Mouse (Mus musculus) embryonic stem cell, embryonic (primary cell): ENCODE results near the gene Apoc4.

ENCODE experiments used
- CTCF ChIA-PET, 4 experiments: fragments of 300-600 bp in 2 of 4; fragments of 350-600 bp in 2 of 4; sonication (Branson Sonifier 250); formaldehyde crosslinking; loops; one replicate each; lab custom pipeline; 2022; ENCODE audit warnings: inconsistent platforms in 2 of 4; lab: Charles Lee
- POLR2A ChIA-PET, 4 experiments: fragments of 300-600 bp in 2 of 4; fragments of 350-600 bp in 2 of 4; sonication (Branson Sonifier 250); formaldehyde crosslinking; loops; one replicate each; lab custom pipeline; 2022; ENCODE audit warnings: antibody characterized with exemption in 4 of 4, inconsistent platforms in 1 of 4; lab: Charles Lee

Apoc4 gene

DNA sequence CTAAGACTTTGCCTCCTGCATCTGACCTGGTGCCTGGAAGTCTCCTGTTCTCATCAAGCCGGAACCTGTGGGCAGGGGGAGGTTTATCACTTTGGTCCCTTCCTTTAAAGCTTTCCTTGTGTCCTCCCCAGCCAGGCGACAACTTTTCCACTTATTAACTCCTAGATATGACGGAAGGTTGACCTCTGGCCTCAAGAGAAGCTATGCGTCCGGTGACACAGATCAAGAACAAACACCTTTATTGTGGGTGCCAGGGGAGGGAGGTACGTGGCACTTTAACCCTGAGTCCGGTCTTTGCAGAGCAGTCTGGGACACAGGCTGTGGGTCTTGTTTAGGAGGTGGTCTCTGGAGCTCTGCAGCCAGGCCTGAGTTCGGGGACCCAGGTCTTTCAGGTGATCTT lies 3.4 kb downstream of the Apoc4 start, which contains the start of gene Apoc2:
Apoc2 (minus strand) TSS at position 70 of the 400 bp plus-strand sequence.
- ChIA-PET CTCF (interaction anchor here in 3 of 4 experiments (0.9 to 2.3 kb wide), 3 partner anchors 9 kb away, joined by 5 to 16 read pairs (median 13); no protein-coding TSS in a partner anchor), POLR2A (interaction anchor here in 3 of 4 experiments (0.6 to 3.0 kb wide), 10 partner anchors 9 to 63 kb away, joined by 3 to 29 read pairs (median 4); partner anchors contain the start of genes Apoe (in 1 of the 3) and Tomm40 (in 1 of the 3))

DNA sequence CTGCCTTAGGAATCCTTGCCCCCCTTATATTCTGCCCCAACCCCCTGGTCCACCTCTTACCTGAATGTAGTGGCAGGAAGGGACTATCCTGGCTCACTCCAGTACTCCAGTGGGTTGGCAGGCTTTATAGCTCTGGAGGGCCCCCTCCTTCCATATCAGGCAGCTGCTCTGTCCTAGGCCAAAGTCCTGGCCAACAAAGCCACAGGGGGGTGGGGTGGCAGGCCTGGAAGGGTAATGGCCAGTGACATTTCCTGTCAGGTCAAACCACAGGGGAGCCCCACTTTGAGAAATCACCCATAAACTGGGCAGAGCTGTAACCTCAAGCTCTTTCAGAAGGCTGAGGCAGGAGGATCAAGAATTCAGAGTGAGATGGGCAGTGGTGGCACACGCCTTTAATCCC lies 4.6 kb downstream of the Apoc4 start:
- ChIA-PET POLR2A (interaction anchor here in 3 of 4 experiments (0.9 to 5.0 kb wide), 12 partner anchors 7 to 65 kb away, joined by 3 to 39 read pairs (median 4); partner anchors contain the start of genes Apoe (in 2 of the 3) and Clptm1 (in 2 of the 3)), CTCF (interaction anchor here (0.6 to 2.3 kb wide), 5 partner anchors 7 to 465 kb away, joined by 3 to 16 read pairs (median 6); no protein-coding TSS in a partner anchor)

DNA sequence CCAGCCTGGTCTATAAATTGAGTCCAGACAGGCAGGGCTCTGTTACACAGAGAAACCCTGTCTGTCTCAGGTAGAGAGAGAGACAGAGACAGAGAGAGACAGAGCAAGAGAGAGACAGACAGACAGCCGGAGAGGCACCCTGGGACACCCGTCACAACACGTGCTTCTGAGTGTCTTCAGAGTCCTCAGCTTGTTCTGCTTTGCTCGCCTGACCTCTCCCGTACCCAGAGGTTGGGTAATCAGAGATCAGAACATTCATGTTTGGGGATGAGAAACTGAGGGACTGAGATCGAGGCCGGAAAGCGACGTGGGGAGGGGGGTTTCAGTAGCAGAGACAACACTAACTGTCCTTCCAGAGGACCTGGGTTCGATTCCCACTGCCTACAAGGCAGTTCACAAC lies 5.5 kb downstream of the Apoc4 start:
- ChIA-PET CTCF (no interaction called here), POLR2A (interaction anchor here in 2 of 4 experiments (1.4 to 5.0 kb wide), 4 partner anchors 11 to 23 kb away, joined by 4 to 39 read pairs (median 16); partner anchors contain the start of genes Apoe (in 2 of the 2) and Clptm1 (in 1 of the 2))

DNA sequence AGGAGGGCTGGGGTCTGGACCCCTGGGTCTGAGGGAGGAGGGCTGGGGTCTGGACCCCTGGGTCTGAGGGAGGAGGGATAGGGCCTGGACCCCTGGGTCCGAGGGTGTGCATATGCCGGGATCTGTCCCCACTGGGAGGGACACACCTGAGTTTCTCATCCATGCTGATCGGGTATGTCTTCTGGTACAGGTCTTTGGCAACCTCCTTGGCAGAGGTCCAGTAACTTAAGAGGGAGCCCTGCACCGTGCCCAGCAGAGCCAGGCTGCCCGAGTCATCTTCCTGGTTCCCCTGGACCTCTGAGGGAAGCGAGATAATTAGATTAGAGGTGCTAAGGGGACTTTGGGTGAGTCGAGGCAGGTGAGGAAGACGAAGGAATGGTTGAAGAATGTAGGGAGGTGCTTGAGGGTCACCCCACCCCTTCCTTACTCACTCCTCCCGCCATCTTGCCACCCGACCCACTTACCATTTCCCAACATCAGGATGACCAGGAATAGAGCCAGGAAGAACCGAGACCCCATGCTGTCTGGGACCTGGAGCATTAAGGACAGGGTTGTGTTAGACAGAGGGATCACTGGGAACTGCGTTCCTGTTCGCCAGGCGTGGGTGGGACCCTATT lies 8.1 kb downstream of the Apoc4 start:
- ChIA-PET CTCF (interaction anchor here in 1 of 4 experiments (0.6 to 0.7 kb wide), 2 partner anchors 196 to 580 kb away, joined by 3 to 6 read pairs; no protein-coding TSS in a partner anchor), POLR2A (interaction anchor here in 3 of 4 experiments (0.7 to 5.0 kb wide), 7 partner anchors 12 to 247 kb away, joined by 4 to 39 read pairs (median 11); partner anchors contain the start of genes Apoe (in 2 of the 3) and Apoc1 (in 1 of the 3))

DNA sequence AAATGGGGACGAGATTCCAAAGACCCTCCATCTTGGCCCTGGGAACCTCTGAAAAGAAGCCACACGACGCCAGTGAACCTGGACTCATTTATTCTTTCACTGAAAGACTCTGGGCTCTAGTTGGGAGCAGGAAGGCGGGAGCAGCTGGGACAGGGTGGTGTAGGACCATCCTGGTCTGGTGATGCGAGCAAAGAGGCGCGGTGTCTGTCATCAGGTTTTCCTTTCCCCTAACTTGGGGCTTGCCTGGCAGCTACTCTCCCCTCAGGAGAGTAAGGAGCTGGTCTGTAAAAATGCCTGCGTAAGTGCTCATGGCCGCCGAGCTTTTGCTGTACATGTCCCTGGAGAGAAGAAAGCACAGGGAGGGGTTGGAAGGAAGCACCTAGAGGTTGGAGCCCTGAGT lies 9.8 kb downstream of the Apoc4 start:
- CTCF ChIA-PET: interaction anchor here in 1 of 4 experiments (0.9 kb wide), 1 partner anchor 44 kb away, joined by 3 read pairs; the partner anchor contains the start of gene Tomm40

GRCm38 (mm10) chr7:19668947-19669721 lies 12.1 kb downstream of the Apoc4 start:
- POLR2A ChIA-PET: interaction anchor here (0.5 to 10.9 kb wide), 52 partner anchors 8 to 207 kb away, joined by 3 to 314 read pairs (median 4); partner anchors contain the start of genes Apoe (in 3 of the 4), Apoc1 (in 2 of the 4), Apoc4 (in 2 of the 4) and Gm44805 (in 2 of the 4)
- CTCF ChIA-PET: interaction anchor here (0.5 to 5.5 kb wide), 155 partner anchors 8 to 310 kb away, joined by 3 to 156 read pairs (median 4); partner anchors contain the start of genes Apoe (in 4 of the 4), Apoc1 (in 3 of the 4), Apoc2 (in 3 of the 4) and Tomm40 (in 3 of the 4)

More for the DNA sequence above, 9.8 kb downstream of the Apoc4 start:
- POLR2A ChIA-PET: interaction anchor here in 2 of 4 experiments (0.6 to 10.9 kb wide), 13 partner anchors 9 to 257 kb away, joined by 3 to 314 read pairs (median 5); partner anchors contain the start of genes Apoe (in 2 of the 2), Tomm40 (in 2 of the 2) and Apoc1 (in 1 of the 2)

DNA sequence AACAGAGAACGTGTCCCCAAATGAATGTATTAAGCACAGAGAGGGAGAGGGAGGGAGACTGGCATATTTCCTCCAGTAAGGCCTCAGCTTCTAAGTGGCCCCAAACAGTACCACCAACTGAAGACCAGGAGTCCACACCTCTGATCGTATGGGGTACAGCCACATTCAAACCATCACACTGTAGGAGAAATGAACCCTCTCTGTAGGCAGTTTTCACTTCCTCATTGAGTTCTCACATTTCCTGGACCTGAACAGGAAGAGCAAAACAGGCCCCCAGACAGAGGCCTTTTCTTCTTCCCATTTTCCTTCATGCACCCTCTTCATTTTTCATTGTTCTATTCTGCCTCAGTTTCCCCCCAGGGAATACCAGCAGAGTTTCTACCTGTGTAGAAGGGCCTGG lies 13.8 kb downstream of the Apoc4 start:
- ChIA-PET POLR2A (interaction anchor here in 2 of 4 experiments (0.7 to 10.9 kb wide), 8 partner anchors 12 to 77 kb away, joined by 3 to 314 read pairs (median 12); partner anchors contain the start of genes Apoc1 (in 2 of the 2), Apoe (in 2 of the 2) and Tomm40 (in 2 of the 2)), CTCF (interaction anchor here (0.6 to 5.5 kb wide), 21 partner anchors 12 to 492 kb away, joined by 3 to 156 read pairs (median 3); partner anchors contain the start of genes Apoe (in 1 of the 4) and Tomm40 (in 1 of the 4))

GRCm38 (mm10) chr7:19666750-19667149 lies 14.5 kb downstream of the Apoc4 start:
- CTCF ChIA-PET: interaction anchor here (0.6 to 5.5 kb wide), 25 partner anchors 13 to 491 kb away, joined by 3 to 156 read pairs (median 3); partner anchors contain the start of genes Apoe (in 2 of the 4) and Tomm40 (in 1 of the 4)
- POLR2A ChIA-PET: interaction anchor here in 3 of 4 experiments (0.6 to 10.9 kb wide), 14 partner anchors 12 to 131 kb away, joined by 3 to 314 read pairs (median 6); partner anchors contain the start of genes Apoc1 (in 2 of the 3), Apoe (in 2 of the 3) and Tomm40 (in 2 of the 3)

- ChIA-PET CTCF (interaction anchor here (0.5 to 5.5 kb wide), 27 partner anchors 9 to 551 kb away, joined by 3 to 156 read pairs (median 3); partner anchors contain the start of genes Apoe (in 2 of the 4) and Tomm40 (in 1 of the 4)), POLR2A (interaction anchor here in 3 of 4 experiments (0.6 to 10.9 kb wide), 46 partner anchors 9 to 191 kb away, joined by 3 to 314 read pairs (median 4); partner anchors contain the start of genes Apoe (in 3 of the 3), Apoc1 (in 2 of the 3), Tomm40 (in 2 of the 3) and Bcam (in 1 of the 3))
These were observed 16.1 kb downstream of the Apoc4 start, which contains the start of gene Clptm1 for GRCm38 (mm10) chr7:19664955-19665841. Gene Clptm1 (minus strand): TSS chr7:19665033.

DNA sequence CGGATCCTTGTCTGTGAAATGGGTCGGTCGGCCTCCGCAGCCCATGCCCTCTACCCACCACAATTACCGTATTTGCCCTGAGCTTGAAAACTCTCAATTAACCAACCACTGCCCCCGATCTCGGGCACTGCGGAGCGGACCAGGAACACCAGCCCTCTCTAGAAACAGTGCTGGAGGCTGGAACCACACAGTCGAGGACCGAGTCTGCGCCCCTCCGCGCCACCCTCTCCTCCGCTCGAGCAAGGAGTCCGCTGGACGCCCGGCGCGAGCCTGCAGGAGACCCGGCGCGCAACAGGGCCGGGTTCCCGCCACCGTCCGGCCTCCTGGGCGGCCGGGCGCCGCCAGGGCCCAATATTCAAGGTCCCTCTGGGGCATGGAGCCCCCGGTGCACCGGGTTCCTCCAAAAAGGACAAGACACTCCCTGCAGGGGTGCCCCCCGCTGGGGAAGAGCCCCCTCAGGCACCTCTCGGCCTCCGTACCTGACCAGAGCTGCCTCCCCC lies 16.8 kb downstream of the Apoc4 start:
- POLR2A ChIA-PET: interaction anchor here in 3 of 4 experiments (0.6 to 10.9 kb wide), 48 partner anchors 9 to 191 kb away, joined by 3 to 314 read pairs (median 4); partner anchors contain the start of genes Apoe (in 3 of the 3), Apoc1 (in 2 of the 3), Relb (in 2 of the 3) and Tomm40 (in 2 of the 3)

GRCm38 (mm10) chr7:19663940-19664339 lies 17.3 kb downstream of the Apoc4 start:
- CTCF ChIA-PET: interaction anchor here in 2 of 4 experiments (0.9 to 2.9 kb wide), 7 partner anchors 36 to 184 kb away, joined by 3 to 13 read pairs (median 8); partner anchors contain the start of genes Apoe (in 1 of the 2), Nectin2 (in 1 of the 2) and Tomm40 (in 1 of the 2)
- POLR2A ChIA-PET: interaction anchor here in 3 of 4 experiments (0.7 to 10.9 kb wide), 32 partner anchors 9 to 259 kb away, joined by 3 to 314 read pairs (median 4); partner anchors contain the start of genes Apoe (in 3 of the 3), Tomm40 (in 3 of the 3), Apoc1 (in 2 of the 3) and Relb (in 2 of the 3)

More for the DNA sequence above, 16.8 kb downstream of the Apoc4 start:
- CTCF ChIA-PET: interaction anchor here (0.6 to 5.5 kb wide), 23 partner anchors 8 to 265 kb away, joined by 3 to 156 read pairs (median 3); partner anchors contain the start of genes Apoe (in 2 of the 4) and Tomm40 (in 1 of the 4)

GRCm38 (mm10) chr7:19652614-19653013 lies 28.7 kb downstream of the Apoc4 start:
- ChIA-PET POLR2A (interaction anchor here in 2 of 4 experiments (1.6 to 3.3 kb wide), 2 partner anchors 10 to 13 kb away, joined by 3 to 8 read pairs; no protein-coding TSS in a partner anchor), CTCF (interaction anchor here in 2 of 4 experiments (0.6 kb wide), 2 partner anchors 48 to 132 kb away, joined by 3 to 4 read pairs; no protein-coding TSS in a partner anchor)

- ChIA-PET POLR2A (interaction anchor here in 2 of 4 experiments (1.2 to 3.3 kb wide), 5 partner anchors 8 to 23 kb away, joined by 3 to 8 read pairs (median 6); no protein-coding TSS in a partner anchor), CTCF (interaction anchor here in 3 of 4 experiments (0.5 to 2.0 kb wide), 4 partner anchors 17 to 252 kb away, joined by 3 to 7 read pairs (median 4); no protein-coding TSS in a partner anchor)
These were observed 30.1 kb downstream of the Apoc4 start for GRCm38 (mm10) chr7:19651063-19651786.

DNA sequence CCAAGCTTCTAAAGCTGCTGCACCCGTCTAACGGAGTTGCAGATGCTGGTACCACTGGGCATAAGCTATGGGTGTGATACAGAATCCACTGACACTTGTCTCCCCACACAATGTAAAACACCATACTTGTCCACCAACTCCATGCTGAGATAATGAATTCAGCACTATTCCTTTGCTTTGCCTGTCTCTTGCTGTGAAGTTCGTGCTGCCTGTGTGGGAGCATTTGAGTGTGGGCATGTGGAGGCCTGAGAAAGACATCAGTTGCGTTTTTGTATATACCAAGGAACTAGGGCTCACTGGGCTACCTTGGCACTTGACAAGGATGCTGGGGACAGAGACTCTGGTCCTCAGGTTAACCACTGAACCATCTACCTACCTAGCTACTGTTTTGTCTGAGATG lies 40.1 kb downstream of the Apoc4 start:
- ChIA-PET POLR2A (interaction anchor here in 3 of 4 experiments (0.6 to 5.1 kb wide), 13 partner anchors 10 to 110 kb away, joined by 3 to 29 read pairs (median 5); partner anchors contain the start of genes Clptm1 (in 2 of the 3), Apoe (in 1 of the 3) and Relb (in 1 of the 3)), CTCF (interaction anchor here in 3 of 4 experiments (1.0 to 1.5 kb wide), 3 partner anchors 16 to 52 kb away, joined by 3 to 4 read pairs (median 3); no protein-coding TSS in a partner anchor)
